Mouse (Mus musculus): ENCODE data around the gene Lipo3. TPM values are rescaled to one million over a fixed set of nuclear protein-coding genes. Genes with fewer than 3 reads are reported as not detected.
"Not testable (repeated sequence)": the region's sequence is repeated elsewhere in the genome, so short reads cannot be mapped to it uniquely, and the experiment has no call there.

Gene Lipo3
- polyA plus RNA-seq (2011; ENCODE audit: insufficient read depth, insufficient read length, low replicate concordance, missing spikeins): 0.92 and 2.0 TPM in 2 replicates

GRCm38 (mm10) chr19:33761287-33762086 is at the start of gene Lipo3:
Gene Lipo3 (minus strand): TSS chr19:33761951.
- WGBS: 39% methylated on average over 14 of the region's 41 CpGs
- not testable (repeated sequence) for H3K4me3 ChIP-seq (replicated peaks; ENCODE audit: control insufficient read depth, low read depth, low read length); H3K27ac ChIP-seq (ENCODE audit: control insufficient read depth, insufficient read depth, low read depth, low read length, poor library complexity); H3K4me1 ChIP-seq (ENCODE audit: control insufficient read depth, insufficient read depth, low read length)

GRCm38 (mm10) chr19:33787359-33787758 is 25.6 kb upstream of the Lipo3 start, which contains the start of gene Lipo1:
Gene Lipo1 (minus strand): TSS chr19:33787459.
- not testable (repeated sequence) for H3K4me1 ChIP-seq (ENCODE audit: control insufficient read depth, insufficient read depth, low read length); H3K4me3 ChIP-seq (replicated peaks; ENCODE audit: control insufficient read depth, low read depth, low read length); H3K27ac ChIP-seq (ENCODE audit: control insufficient read depth, insufficient read depth, low read depth, low read length, poor library complexity)

GRCm38 (mm10) chr19:33786576-33787277 is 25.0 kb upstream of the Lipo3 start:
- Histone ChIP-seq H3K4me3 (replicated peaks; ENCODE audit: control insufficient read depth, low read depth, low read length) (no peak overlapping the region), H3K27ac (ENCODE audit: control insufficient read depth, insufficient read depth, low read depth, low read length, poor library complexity) (no peak overlapping the region), H3K4me1 (ENCODE audit: control insufficient read depth, insufficient read depth, low read length) (no peaks in the 10 kb centered on the region)
- 79% methylated on average over 12 of the region's 12 CpGs for WGBS
- TF ChIP-seq POLR2A (IDR thresholded peaks at IDR 0.05; ENCODE audit: borderline replicate concordance, control insufficient read depth, low read depth, low read length) (no peak), CTCF (IDR thresholded peaks at IDR 0.05; ENCODE audit: control insufficient read depth, insufficient read depth, low read length) (no peak)

- 85% methylated on average over 1 of the region's 1 CpGs for WGBS
Observed at GRCm38 (mm10) chr19:33751259-33751658, 10.5 kb downstream of the Lipo3 start, which contains the start of gene Lipo2. Gene Lipo2 (minus strand): TSS chr19:33751359.

GRCm38 (mm10) chr19:33625152-33625551 is 136.6 kb downstream of the Lipo3 start, which contains the start of gene Gm8978:
Gene Gm8978 (minus strand): TSS chr19:33625252.
- H3K27ac ChIP-seq (ENCODE audit: control insufficient read depth, insufficient read depth, low read depth, low read length, poor library complexity); H3K4me3 ChIP-seq (replicated peaks; ENCODE audit: control insufficient read depth, low read depth, low read length); H3K4me1 ChIP-seq (ENCODE audit: control insufficient read depth, insufficient read depth, low read length): not testable (repeated sequence)

More at GRCm38 (mm10) chr19:33751259-33751658, 10.5 kb downstream of the Lipo3 start, which contains the start of gene Lipo2:
- not testable (repeated sequence) for H3K4me1 ChIP-seq (ENCODE audit: control insufficient read depth, insufficient read depth, low read length); H3K27ac ChIP-seq (ENCODE audit: control insufficient read depth, insufficient read depth, low read depth, low read length, poor library complexity); H3K4me3 ChIP-seq (replicated peaks; ENCODE audit: control insufficient read depth, low read depth, low read length)

GRCm38 (mm10) chr19:33589626-33590302 is 172.0 kb downstream of the Lipo3 start:
- H3K4me3 ChIP-seq (replicated peaks; ENCODE audit: control insufficient read depth, low read depth, low read length): peak overlapping the region; percentile 54
- peak overlapping the region; percentile 39; the same call in 1 of the 2 replicates for H3K27ac ChIP-seq (ENCODE audit: control insufficient read depth, insufficient read depth, low read depth, low read length, poor library complexity)
- H3K4me1 ChIP-seq (ENCODE audit: control insufficient read depth, insufficient read depth, low read length): not testable (repeated sequence)
- 9% methylated on average over 11 of the region's 38 CpGs for WGBS

GRCm38 (mm10) chr19:33568551-33568950 is 193.2 kb downstream of the Lipo3 start:
- WGBS: 89% methylated on average over 5 of the region's 5 CpGs
- not testable (repeated sequence) for H3K4me1 ChIP-seq (ENCODE audit: control insufficient read depth, insufficient read depth, low read length); H3K27ac ChIP-seq (ENCODE audit: control insufficient read depth, insufficient read depth, low read depth, low read length, poor library complexity); H3K4me3 ChIP-seq (replicated peaks; ENCODE audit: control insufficient read depth, low read depth, low read length)

GRCm38 (mm10) chr19:33517680-33518079 is 244.1 kb downstream of the Lipo3 start, which contains the start of gene Lipo4:
Gene Lipo4 (minus strand): TSS chr19:33517780.
- TF ChIP-seq POLR2A (IDR thresholded peaks at IDR 0.05; ENCODE audit: borderline replicate concordance, control insufficient read depth, low read depth, low read length) (no peak), CTCF (IDR thresholded peaks at IDR 0.05; ENCODE audit: control insufficient read depth, insufficient read depth, low read length) (no peak)
- no peak within 1 kb of the TSS for H3K27ac ChIP-seq (ENCODE audit: control insufficient read depth, insufficient read depth, low read depth, low read length, poor library complexity)
- no peak within 1 kb of the TSS for H3K4me3 ChIP-seq (replicated peaks; ENCODE audit: control insufficient read depth, low read depth, low read length)
- H3K4me1 ChIP-seq (ENCODE audit: control insufficient read depth, insufficient read depth, low read length): no peaks in the 10 kb centered on the region

Other genes with a start within 250 kb of the Lipo3 start
- gene Lipo4, start 244.2 kb downstream of the Lipo3 start, polyA plus RNA-seq (2011; ENCODE audit: insufficient read depth, insufficient read length, low replicate concordance, missing spikeins): not detected in 2 replicates
- gene Gm8978, start 136.7 kb downstream of the Lipo3 start, polyA plus RNA-seq (2011; ENCODE audit: insufficient read depth, insufficient read length, low replicate concordance, missing spikeins): not detected in 2 replicates
- not detected in 2 replicates for gene Lipo2, start 10.6 kb downstream of the Lipo3 start, polyA plus RNA-seq (2011; ENCODE audit: insufficient read depth, insufficient read length, low replicate concordance, missing spikeins)
- not detected in 2 replicates for gene Lipo1, start 25.5 kb upstream of the Lipo3 start, polyA plus RNA-seq (2011; ENCODE audit: insufficient read depth, insufficient read length, low replicate concordance, missing spikeins)
- gene Lipf, start 199.2 kb upstream of the Lipo3 start, polyA plus RNA-seq (2011; ENCODE audit: insufficient read depth, insufficient read length, low replicate concordance, missing spikeins): not detected in 2 replicates
- gene Lipk, start 246.3 kb upstream of the Lipo3 start, polyA plus RNA-seq (2011; ENCODE audit: insufficient read depth, insufficient read length, low replicate concordance, missing spikeins): not detected in 2 replicates